Mouse (Mus musculus) G1E (cell line): ENCODE data around the gene Psip1.

Experiments used
- CTCF ChIP-seq: IDR thresholded peaks from 2 replicates; pipeline ENCODE4 v1.5.1; 2012; ENCODE audit warnings: low read depth, low read length, inconsistent platforms, mixed read lengths
- GATA1 ChIP-seq: IDR thresholded peaks from 2 replicates; pipeline ENCODE4 v1.6.1; 2012; ENCODE audit warnings: borderline replicate concordance, low read length, inconsistent platforms, mixed read lengths
- GATA2 ChIP-seq: IDR thresholded peaks from 2 replicates; pipeline ENCODE4 v1.6.1; 2012; ENCODE audit warnings: low read depth, low read length, inconsistent platforms, borderline replicate concordance
- POLR2AphosphoS5 ChIP-seq: IDR thresholded peaks from 2 replicates; pipeline ENCODE4 v1.6.1; 2012; ENCODE audit warnings: low read depth, low read length, inconsistent platforms; ENCODE audit not compliant: insufficient replicate concordance
- TAL1 ChIP-seq: conservative IDR thresholded peaks from 2 replicates; pipeline ENCODE4 v1.6.1; 2012; ENCODE audit warnings: low read depth, low read length, inconsistent platforms, mixed read lengths

DNA sequence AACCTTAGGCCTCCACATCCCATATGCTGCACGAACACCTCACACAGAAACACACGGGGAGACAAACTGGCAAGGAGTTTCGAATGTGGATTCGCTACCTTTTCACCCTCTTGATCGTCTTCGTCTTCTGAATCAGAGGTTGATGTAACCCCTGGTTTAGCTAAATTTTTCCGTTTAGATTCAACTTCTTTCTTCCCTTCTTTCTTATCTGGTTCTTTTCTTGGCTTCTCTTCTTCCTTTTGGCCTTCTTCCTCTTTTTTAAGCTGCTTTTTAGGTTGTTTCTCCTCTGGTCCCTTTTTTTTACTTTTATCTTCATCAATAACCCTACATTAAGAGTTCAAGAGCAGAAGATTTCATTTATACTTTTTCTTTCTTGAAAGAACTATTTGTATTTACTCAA, 21.4 kb downstream of the Psip1 start:
- TF ChIP-seq CTCF (no peak), POLR2AphosphoS5 (no peak), GATA1 (no peak), GATA2 (no peak), TAL1 (no peak)
